Mouse (Mus musculus) induced T-regulatory cell, adult 2 months (primary cell): ENCODE data around the gene Tram1l1.
"Not testable (repeated sequence)": the region's sequence is repeated elsewhere in the genome, so short reads cannot be mapped to it uniquely, and the experiment has no call there.

Source experiments
- DNase-seq: peaks from one replicate; pipeline ENCODE4 v3.0.0-alpha.2; 2012; ENCODE audit warnings: low read depth

The Tram1l1 gene

GRCm38 (mm10) chr3:124320821-124321576, at the start of gene Tram1l1:
Gene Tram1l1, plus strand, starts transcription at chr3:124320855.
- DNase-seq = no peak

GRCm38 (mm10) chr3:124271229-124271628, 49.4 kb upstream of the Tram1l1 start:
- no peak for DNase-seq

- no peak for DNase-seq
Observed at GRCm38 (mm10) chr3:124271668-124272067, 49.0 kb upstream of the Tram1l1 start.

GRCm38 (mm10) chr3:124272465-124273089, 48.1 kb upstream of the Tram1l1 start:
- no peak for DNase-seq

DNA sequence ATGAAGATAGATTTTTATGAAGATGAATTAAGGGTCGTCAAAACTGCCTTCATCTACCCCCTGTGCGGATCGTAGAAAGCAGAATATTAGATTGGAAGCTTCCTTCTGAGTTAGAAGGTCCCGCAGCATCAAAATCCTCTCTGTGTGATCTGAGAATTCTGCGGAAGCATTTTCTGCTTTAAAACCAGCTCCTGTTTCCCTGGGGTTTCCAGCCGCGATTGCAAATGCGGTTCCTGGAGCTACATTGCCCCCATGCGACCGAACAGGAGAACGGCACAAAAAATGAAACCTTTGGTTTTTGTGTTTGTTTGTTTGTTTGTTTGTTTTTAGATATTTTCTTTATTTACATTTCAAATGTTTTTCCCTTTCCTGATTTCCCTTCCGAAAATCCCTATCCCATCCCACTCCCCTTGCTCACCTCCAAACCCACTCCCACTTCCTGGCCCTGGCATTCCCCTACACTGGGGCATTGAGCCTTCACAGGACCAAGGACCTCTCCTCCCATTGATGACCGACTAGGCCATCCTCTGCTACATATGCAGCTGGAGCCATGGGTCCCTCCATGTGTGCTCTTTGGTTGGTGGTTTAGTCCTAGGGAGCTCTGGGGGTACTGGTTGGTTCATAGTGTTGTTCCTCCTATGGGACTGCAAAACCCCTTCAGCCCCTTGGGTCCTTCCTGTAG, 45.6 kb upstream of the Tram1l1 start:
- DNase-seq = peak; percentile 4

GRCm38 (mm10) chr3:124288936-124289335, 31.7 kb upstream of the Tram1l1 start:
- not testable (repeated sequence) for DNase-seq

GRCm38 (mm10) chr3:124319254-124319653, 1.4 kb upstream of the Tram1l1 start:
- DNase-seq = no peak

- DNase-seq = no peak
Observed at GRCm38 (mm10) chr3:124320398-124320797, 257 bp upstream of the Tram1l1 start.

- DNase-seq = no peak
Observed at GRCm38 (mm10) chr3:124346445-124346844, 25.8 kb downstream of the Tram1l1 start.

DNA sequence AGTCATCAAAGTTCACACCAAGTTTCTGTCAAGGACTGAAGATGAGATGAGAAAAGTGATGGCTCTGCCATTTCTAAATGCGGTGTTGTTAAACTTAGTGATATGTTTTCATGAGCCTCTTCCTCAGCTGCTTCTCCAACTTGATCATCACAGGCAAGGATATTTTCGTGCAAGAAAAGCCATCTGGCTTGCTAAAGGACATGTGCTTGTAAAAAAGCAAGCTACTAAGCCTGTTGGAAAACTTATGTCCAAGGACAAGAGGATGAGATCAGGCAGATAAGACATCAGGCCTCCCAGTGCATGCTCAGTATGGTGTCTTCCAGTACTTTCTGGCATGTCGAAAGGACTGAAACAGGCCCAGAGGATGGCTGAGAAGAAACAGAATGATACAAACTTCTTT, 36.9 kb downstream of the Tram1l1 start:
- DNase-seq = no peak

DNA sequence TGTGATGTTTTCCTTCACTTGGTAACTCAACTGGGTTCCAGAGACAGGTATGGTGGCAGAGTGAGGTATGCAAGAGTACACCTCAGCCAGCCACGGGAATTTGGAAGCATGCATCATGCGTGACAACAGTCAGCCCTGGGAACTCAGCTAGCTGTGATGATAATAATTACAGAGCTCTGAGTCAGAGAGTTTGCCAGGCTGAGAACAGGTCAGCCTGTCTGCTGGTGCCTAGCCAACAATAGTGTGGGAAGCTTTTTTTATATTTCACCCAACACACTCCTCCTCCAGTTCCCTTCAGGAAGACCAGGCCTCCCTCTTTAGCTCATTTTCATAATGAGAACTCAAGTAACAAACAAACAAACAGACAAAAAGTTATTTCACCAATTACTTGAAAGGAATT, 51.4 kb downstream of the Tram1l1 start:
- DNase-seq = no peak
